Mouse (Mus musculus): ENCODE measurements around the gene Rrm2.
"Not testable (repeated sequence)": the region's sequence is repeated elsewhere in the genome, so short reads cannot be mapped to it uniquely, and the experiment has no call there.

GRCm38 (mm10) chr12:24701621-24702020, 6.4 kb upstream of the Rrm2 start:
- not testable (repeated sequence) for TF ChIP-seq POLR2A, EP300 (IDR thresholded peaks at IDR 0.05; ENCODE audit: insufficient read depth, low read depth, low read length)
- peak; percentile 30 for TF ChIP-seq CTCF (IDR thresholded peaks at IDR 0.05)
